In the genomic region with DNA sequence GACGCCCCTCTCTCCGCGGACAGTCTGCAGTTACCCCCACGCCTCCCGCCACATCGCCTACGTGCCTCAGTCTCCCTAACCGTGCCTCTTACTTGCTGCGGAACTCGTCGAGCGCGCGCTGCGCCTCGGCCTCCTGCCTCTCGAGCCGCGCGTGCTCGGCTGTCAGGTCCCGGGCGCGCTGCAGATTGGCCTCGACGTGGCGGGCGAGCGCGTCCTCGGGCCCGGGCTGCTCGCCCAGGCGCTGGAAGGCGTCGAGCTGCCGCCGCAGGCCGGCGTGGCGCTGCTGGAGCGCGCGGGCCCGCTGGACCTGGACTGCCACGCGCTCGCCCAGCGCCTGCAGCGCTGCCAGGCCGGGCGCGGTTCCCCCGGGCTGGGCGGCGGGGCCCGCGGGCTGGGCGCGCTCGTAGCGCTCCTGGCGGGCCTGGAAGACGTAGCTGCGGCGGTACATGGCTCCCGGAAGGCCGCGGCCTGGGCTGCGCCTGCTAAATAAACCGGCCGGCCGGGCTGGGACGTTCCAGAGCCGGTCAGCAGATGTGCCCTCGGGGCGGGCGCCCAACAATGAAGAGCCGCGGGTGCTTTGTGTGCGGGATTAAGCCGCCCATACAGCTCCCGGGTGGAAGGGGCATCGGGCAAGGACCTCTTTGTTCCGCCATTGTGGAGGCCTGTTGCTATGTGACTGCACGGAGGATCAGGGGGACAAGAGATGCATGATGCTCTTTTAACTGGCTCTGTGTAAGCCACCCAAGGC, we compare ENCODE assay signal across 8 mouse cellular contexts. TPM values are rescaled to one million over a fixed set of nuclear protein-coding genes. Genes with fewer than 3 reads are reported as not detected.
A peak's percentile ranks its signal among the peaks of the same experiment; 100 is the strongest.
DNase-seq lines count a peak whose midpoint lies in the region; ATAC-seq and TF ChIP-seq lines count a peak whose summit lies in the region.

Gene Bfsp1 (minus strand): TSS at position 690 of the 748 bp plus-strand sequence.

- H3K9ac ChIP-seq in heart, postnatal 0 days (replicated peaks; ENCODE audit: low read depth, low read length): peak within 1 kb of the TSS; percentile 70

- no peaks in the 10 kb centered on the region for H3K9me3 ChIP-seq in heart, postnatal 0 days (replicated peaks; ENCODE audit: control insufficient read depth, low read length)

- DNase-seq in urinary bladder, adult 2 months (ENCODE audit: low spot score): peak; percentile 54
- DNase-seq in urinary bladder, postnatal 10 days (ENCODE audit: low spot score): no peak
- DNase-seq in heart, postnatal 0 days (ENCODE audit: low spot score): peak; percentile 68
- peak; percentile 65 to 78 for DNase-seq in kidney, postnatal 4 days
- DNase-seq in natural killer cell, adult 2 months (ENCODE audit: low spot score in 2 of 2): no peak

- H3K27ac ChIP-seq in embryonic fibroblast, embryonic 13.5 days (ENCODE audit: insufficient read depth, low read length): no peak within 1 kb of the TSS
- H3K27ac ChIP-seq in heart, postnatal 0 days (ENCODE audit: low read depth): peak within 1 kb of the TSS; percentile 18
- peak within 1 kb of the TSS; percentile 8; the same call in 1 of the 2 replicates for H3K27ac ChIP-seq in small intestine, adult 2 months (ENCODE audit: insufficient read depth, low read depth, low read length)

- peak; percentile 85 for ATAC-seq in heart, postnatal 0 days (ENCODE audit: insufficient read depth, low read depth)
- peak; percentile 40 for ATAC-seq in megakaryocyte progenitor cell, adult 5-6 weeks (replicated peaks; ENCODE audit: poor library complexity)

- no peaks in the 10 kb centered on the region for H3K27me3 ChIP-seq in heart, postnatal 0 days (ENCODE audit: control insufficient read depth, insufficient read depth, low read length)
- H3K27me3 ChIP-seq in small intestine, adult 2 months (ENCODE audit: control insufficient read depth, insufficient read depth, low read length): no peaks in the 10 kb centered on the region

- TF ChIP-seq POLR2A in embryonic fibroblast, embryonic 13.5 days (IDR thresholded peaks at IDR 0.05; ENCODE audit: low read depth, low read length): no peak
- TF ChIP-seq POLR2A in small intestine, adult 2 months (IDR thresholded peaks at IDR 0.05; ENCODE audit: low read depth, low read length): 0 out of 2 replicates have a peak, but pooled peaks have one; percentile 30

- H3K36me3 ChIP-seq in heart, postnatal 0 days (replicated peaks; ENCODE audit: control insufficient read depth, insufficient read depth, low read length): no peaks in the 10 kb centered on the region
- no peaks in the 10 kb centered on the region for H3K36me3 ChIP-seq in small intestine, adult 2 months (ENCODE audit: control insufficient read depth, insufficient read depth, low read length)

- TF ChIP-seq CTCF in embryonic fibroblast, embryonic 13.5 days (IDR thresholded peaks at IDR 0.05; ENCODE audit: borderline replicate concordance, insufficient read depth, low read length): no peak
- no peak for TF ChIP-seq CTCF in heart, postnatal 0 days (IDR thresholded peaks at IDR 0.05; ENCODE audit: low read depth)
- no peak for TF ChIP-seq CTCF in small intestine, adult 2 months (IDR thresholded peaks at IDR 0.05; ENCODE audit: extremely low read depth, insufficient read length, insufficient replicate concordance, low read depth, low read length)

- 3% methylated on average over 77 of the region's 86 CpGs for WGBS in heart, postnatal 0 days
- 4% methylated on average over 86 of the region's 86 CpGs for WGBS in small intestine, adult 2 months

- 0 out of 2 replicates have a peak, but pooled peaks cover 2% of the 10 kb centered on the region for H3K4me1 ChIP-seq in embryonic fibroblast, embryonic 13.5 days (ENCODE audit: control insufficient read depth, insufficient read depth, low read length)
- no peaks in the 10 kb centered on the region for H3K4me1 ChIP-seq in heart, postnatal 0 days (ENCODE audit: control insufficient read depth, insufficient read depth)
- H3K4me1 ChIP-seq in small intestine, adult 2 months (ENCODE audit: control insufficient read depth, insufficient read depth, insufficient read length, low read length): peaks cover 7% of the 10 kb centered on the region; the same call in 1 of the 2 replicates

- 0 out of 2 replicates have a peak within 1 kb of the TSS, but pooled peaks have one; percentile 9 for H3K4me3 ChIP-seq in embryonic fibroblast, embryonic 13.5 days (ENCODE audit: insufficient read depth, low read length)
- H3K4me3 ChIP-seq in heart, postnatal 0 days (ENCODE audit: low read depth, low read length): peak within 1 kb of the TSS; percentile 44
- H3K4me3 ChIP-seq in small intestine, adult 2 months (ENCODE audit: low read depth, low read length): peak within 1 kb of the TSS; percentile 61

- TF ChIP-seq EP300 in heart, postnatal 0 days (IDR thresholded peaks at IDR 0.05; ENCODE audit: low read depth): no peak

- H3K4me2 ChIP-seq in heart, postnatal 0 days (ENCODE audit: low read depth, low read length): peak within 1 kb of the TSS; percentile 63

RNA-seq across cellular contexts. Expression of gene Bfsp1, which starts in this region (rescaled TPM):
- polyA plus RNA-seq in urinary bladder, adult 2 months (2012; rRNA removed): 2.0 and 2.1 TPM in 2 replicates
- 0.47 and 0.89 TPM in 2 replicates for polyA plus RNA-seq in embryonic fibroblast, embryonic 13.5 days (2011; ENCODE audit: insufficient read length, low read depth, missing spikeins)
- total RNA-seq in heart, postnatal 0 days (2014; rRNA removed; ENCODE audit: low replicate concordance): 0.23 and 0.70 TPM in 2 replicates
- polyA plus RNA-seq in heart, postnatal 0 days (2015; fragmentation: Nextera tagmentation; extraction: Ambion mirVana): 1.1 and 1.3 TPM in 2 replicates
- total RNA-seq in megakaryocyte progenitor cell, adult 5-6 weeks (2015): 0.07 TPM in 1 of 2 replicates, not detected in the other
- 0.50 TPM in 1 of 2 replicates, not detected in the other for total RNA-seq in megakaryocyte progenitor cell, adult 5-6 weeks (2017)
- 1.0 and 3.9 TPM in 2 replicates for polyA plus RNA-seq in small intestine, adult 2 months (2012; rRNA removed)

Comparison
In these comparisons a context has a peak if more than half of its experiments do, and no peak if none do; other contexts are left out.
1. DNase-seq: peak in urinary bladder, adult 2 months (single experiment), heart, postnatal 0 days (single experiment) and kidney, postnatal 4 days (2 of 2); none in urinary bladder, postnatal 10 days (single experiment) and natural killer cell, adult 2 months (0 of 2).
2. Peak in ATAC-seq in megakaryocyte progenitor cell, adult 5-6 weeks; RNA of the gene not detected or under 1 TPM.
3. H3K4me3 ChIP-seq: peak in every context shown above with its lines; median percentile 61 in small intestine, adult 2 months; 44 in heart, postnatal 0 days; 9 in embryonic fibroblast, embryonic 13.5 days.